8 mouse cellular contexts compared by ENCODE assay signal in the genomic region with DNA sequence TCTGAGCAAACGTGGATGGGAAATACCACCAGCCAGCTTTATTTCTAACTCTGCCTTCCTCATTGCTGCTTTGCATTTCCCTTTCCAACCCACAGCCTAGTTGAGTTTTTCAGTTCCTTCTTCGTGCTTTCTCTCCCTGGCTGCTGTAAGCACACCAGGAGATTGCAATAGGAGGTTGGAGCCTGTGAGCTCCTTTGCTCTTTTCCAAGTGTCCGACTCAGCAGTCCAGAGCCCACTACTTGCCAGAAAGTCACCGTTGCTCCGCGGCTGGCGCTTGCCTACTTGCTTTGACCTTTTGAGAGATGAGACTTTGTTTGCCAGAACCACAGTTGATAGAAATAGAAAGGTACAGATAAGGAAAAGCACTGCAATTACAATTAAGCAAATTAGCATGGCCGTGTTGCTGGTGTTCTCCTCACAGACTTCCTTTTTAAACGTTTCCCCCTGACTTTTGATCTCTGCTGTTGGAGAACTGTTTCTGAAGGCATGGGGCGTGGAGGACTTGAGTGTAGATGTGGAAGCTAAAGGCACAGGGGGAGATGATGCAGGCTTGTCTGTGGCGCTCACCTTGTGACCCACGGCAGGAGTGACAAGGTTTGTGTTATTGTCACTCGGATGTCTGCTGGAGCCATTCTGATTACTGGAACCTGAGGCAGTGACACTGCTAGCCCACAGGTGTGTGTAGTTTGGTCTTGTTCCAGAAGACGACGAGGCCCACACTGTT. TPM values are rescaled to one million over a fixed set of nuclear protein-coding genes. Genes with fewer than 3 reads are reported as not detected.
A peak's percentile ranks its signal among the peaks of the same experiment; 100 is the strongest.
DNase-seq lines count a peak whose midpoint lies in the region; ATAC-seq lines count a peak whose summit lies in the region.

No protein-coding gene starts in this region.

- peaks cover 10% of the 10 kb centered on the region for H3K4me1 ChIP-seq in kidney, embryonic 16.5 days (ENCODE audit: insufficient read depth, low read length)
- peaks cover 10% of the 10 kb centered on the region for H3K4me1 ChIP-seq in heart, embryonic 16.5 days (ENCODE audit: control insufficient read depth, insufficient read depth, low read length)
- no peaks in the 10 kb centered on the region for H3K4me1 ChIP-seq in limb, embryonic 10.5 days

- H3K27me3 ChIP-seq in kidney, embryonic 16.5 days (ENCODE audit: insufficient read depth, low read length) = no peaks in the 10 kb centered on the region
- no peaks in the 10 kb centered on the region for H3K27me3 ChIP-seq in heart, embryonic 16.5 days (ENCODE audit: control insufficient read depth, insufficient read depth, low read length)
- no peaks in the 10 kb centered on the region for H3K27me3 ChIP-seq in limb, embryonic 10.5 days (ENCODE audit: low read depth, poor library complexity, severe bottlenecking)

- DNase-seq in kidney, adult 18-20 months = peak; percentile 19
- DNase-seq in adrenal gland, postnatal 14 days = peak; percentile 48
- DNase-seq in urinary bladder, postnatal 4 days (ENCODE audit: low spot score in 2 of 2) = no peak
- DNase-seq in limb, embryonic 10.5 days (ENCODE audit: low spot score) = no peak
- no peak for DNase-seq in ovary, postnatal 10 days (ENCODE audit: low spot score)

- WGBS in kidney, embryonic 16.5 days = 72% methylated on average over 15 of the region's 15 CpGs
- 53% methylated on average over 15 of the region's 15 CpGs for WGBS in heart, embryonic 16.5 days
- WGBS in macrophage (ENCODE audit: missing documents) = 18% methylated on average over 15 of the region's 15 CpGs
- 82% methylated on average over 15 of the region's 15 CpGs for WGBS in limb, embryonic 10.5 days

- H3K27ac ChIP-seq in kidney, embryonic 16.5 days (ENCODE audit: low read length) = no peak overlapping the region; the same call in 1 of the 2 replicates
- H3K27ac ChIP-seq in heart, embryonic 16.5 days (ENCODE audit: low read length) = peak overlapping the region; percentile 43
- peak overlapping the region; percentile 98 for H3K27ac ChIP-seq in macrophage
- H3K27ac ChIP-seq in limb, embryonic 10.5 days = no peak overlapping the region

- no peak overlapping the region for H3K4me2 ChIP-seq in kidney, embryonic 16.5 days (replicated peaks; ENCODE audit: low read depth, low read length)
- peak overlapping the region; percentile 20 for H3K4me2 ChIP-seq in heart, embryonic 16.5 days (ENCODE audit: low read depth, low read length)

- ATAC-seq in kidney, embryonic 16.5 days (ENCODE audit: low FRiP score, low TSS enrichment) = no peak
- no peak for ATAC-seq in heart, embryonic 16.5 days (replicated peaks; ENCODE audit: extremely low read depth, insufficient read depth, low FRiP score)

- H3K9me3 ChIP-seq in kidney, embryonic 16.5 days (ENCODE audit: low read length) = no peaks in the 10 kb centered on the region
- no peaks in the 10 kb centered on the region for H3K9me3 ChIP-seq in heart, embryonic 16.5 days (replicated peaks; ENCODE audit: control insufficient read depth, low read length)
- no peaks in the 10 kb centered on the region for H3K9me3 ChIP-seq in limb, embryonic 10.5 days (replicated peaks)

- peaks cover 83% of the 10 kb centered on the region for H3K79me2 ChIP-seq in macrophage (ENCODE audit: inconsistent target)

- no peak overlapping the region for H3K9ac ChIP-seq in kidney, embryonic 16.5 days (replicated peaks; ENCODE audit: low read length)
- no peak overlapping the region for H3K9ac ChIP-seq in heart, embryonic 16.5 days (ENCODE audit: low read length)

- H3K36me3 ChIP-seq in kidney, embryonic 16.5 days (ENCODE audit: insufficient read depth, low read length) = no peaks in the 10 kb centered on the region
- no peaks in the 10 kb centered on the region; the same call in 1 of the 2 replicates for H3K36me3 ChIP-seq in heart, embryonic 16.5 days (ENCODE audit: control insufficient read depth, insufficient read depth)
- H3K36me3 ChIP-seq in macrophage (ENCODE audit: inconsistent target) = peaks cover 8% of the 10 kb centered on the region
- H3K36me3 ChIP-seq in limb, embryonic 10.5 days = peaks cover 48% of the 10 kb centered on the region

- no peak overlapping the region for H3K4me3 ChIP-seq in kidney, embryonic 16.5 days (ENCODE audit: low read length)
- H3K4me3 ChIP-seq in heart, embryonic 16.5 days (ENCODE audit: low read length) = no peak overlapping the region
- H3K4me3 ChIP-seq in macrophage (ENCODE audit: inconsistent target) = peak overlapping the region; percentile 3; the same call in 1 of the 2 replicates
- no peak overlapping the region for H3K4me3 ChIP-seq in limb, embryonic 10.5 days

RNA-seq across cellular contexts. Expression of a gene that starts 3.2 kb away (rescaled TPM):
- polyA plus RNA-seq in kidney, embryonic 16.5 days (2015; fragmentation: Nextera tagmentation; extraction: Ambion mirVana) = 0.51 and 0.56 TPM in 2 replicates
- total RNA-seq in adrenal gland, postnatal 14 days (2021) = 0.90 TPM in 1 of 2 replicates, not detected in the other
- 0.45 and 0.83 TPM in 2 replicates for polyA plus RNA-seq in heart, embryonic 16.5 days (2015; fragmentation: Nextera tagmentation; extraction: Ambion mirVana)
- total RNA-seq in macrophage (2018; cell fraction: chromatin; rRNA removed) = 10 to 100 TPM in 21 of 26 experiments, 1 to 10 TPM in 5; 2.7 to 35.0 (median 22.9) TPM
- total RNA-seq in macrophage (2018; cell fraction: cytosol; rRNA removed) = 10 to 100 TPM in 25 of 26 experiments, 1 to 10 TPM in 1; 7.8 to 17.8 (median 14.0) TPM
- total RNA-seq in macrophage (2018; cell fraction: nucleus; rRNA removed) = 10 to 100 TPM in 24 of 26 experiments, 1 to 10 TPM in 2; 5.1 to 44.0 (median 21.8) TPM
- 12.0 to 26.9 TPM (median 22.2 TPM) in 3 replicates for polyA plus RNA-seq in macrophage (2018)
- polyA plus RNA-seq in limb, embryonic 10.5 days (2016; fragmentation: Nextera tagmentation; extraction: Ambion mirVana) = 0.82 and 1.1 TPM in 2 replicates

RNA-seq across cellular contexts. Expression of a gene that starts 3.2 kb away (rescaled TPM):
- polyA plus RNA-seq in kidney, embryonic 16.5 days (2015; fragmentation: Nextera tagmentation; extraction: Ambion mirVana) = 2.3 and 4.0 TPM in 2 replicates
- total RNA-seq in adrenal gland, postnatal 14 days (2021) = 2.1 and 2.5 TPM in 2 replicates
- polyA plus RNA-seq in heart, embryonic 16.5 days (2015; fragmentation: Nextera tagmentation; extraction: Ambion mirVana) = 1.8 and 3.5 TPM in 2 replicates
- 100 to 1,000 TPM in 16 of 26 experiments, 10 to 100 TPM in 10; 15.8 to 244 (median 113) TPM for total RNA-seq in macrophage (2018; cell fraction: chromatin; rRNA removed)
- total RNA-seq in macrophage (2018; cell fraction: cytosol; rRNA removed) = 100 to 1,000 TPM; 334 to 519 (median 442) TPM
- 100 to 1,000 TPM in 25 of 26 experiments, 10 to 100 TPM in 1; 94.6 to 560 (median 329) TPM for total RNA-seq in macrophage (2018; cell fraction: nucleus; rRNA removed)
- polyA plus RNA-seq in macrophage (2018) = 439 to 590 TPM (median 443 TPM) in 3 replicates
- polyA plus RNA-seq in limb, embryonic 10.5 days (2016; fragmentation: Nextera tagmentation; extraction: Ambion mirVana) = 2.0 and 2.2 TPM in 2 replicates

RNA-seq across cellular contexts. Expression of a gene that starts 3.6 kb away (rescaled TPM):
- 0.50 and 0.60 TPM in 2 replicates for polyA plus RNA-seq in kidney, embryonic 16.5 days (2015; fragmentation: Nextera tagmentation; extraction: Ambion mirVana)
- total RNA-seq in adrenal gland, postnatal 14 days (2021) = 1.0 and 5.9 TPM in 2 replicates
- polyA plus RNA-seq in heart, embryonic 16.5 days (2015; fragmentation: Nextera tagmentation; extraction: Ambion mirVana) = 1.2 and 2.0 TPM in 2 replicates
- 100 to 1,000 TPM in 16 of 26 experiments, 10 to 100 TPM in 10; 11.0 to 220 (median 121) TPM for total RNA-seq in macrophage (2018; cell fraction: chromatin; rRNA removed)
- 100 to 1,000 TPM; 109 to 178 (median 145) TPM for total RNA-seq in macrophage (2018; cell fraction: cytosol; rRNA removed)
- total RNA-seq in macrophage (2018; cell fraction: nucleus; rRNA removed) = 100 to 1,000 TPM in 22 of 26 experiments, 10 to 100 TPM in 4; 35.6 to 316 (median 172) TPM
- 141 to 593 TPM (median 289 TPM) in 3 replicates for polyA plus RNA-seq in macrophage (2018)
- polyA plus RNA-seq in limb, embryonic 10.5 days (2016; fragmentation: Nextera tagmentation; extraction: Ambion mirVana) = 0.11 and 0.16 TPM in 2 replicates

RNA-seq across cellular contexts. Expression of a gene that starts 23.3 kb away (rescaled TPM):
- 0.14 and 0.45 TPM in 2 replicates for polyA plus RNA-seq in kidney, embryonic 16.5 days (2015; fragmentation: Nextera tagmentation; extraction: Ambion mirVana)
- total RNA-seq in adrenal gland, postnatal 14 days (2021) = 5.9 and 6.0 TPM in 2 replicates
- 0.06 and 0.08 TPM in 2 replicates for polyA plus RNA-seq in heart, embryonic 16.5 days (2015; fragmentation: Nextera tagmentation; extraction: Ambion mirVana)
- 1 to 10 TPM in 8 of 26 experiments, under 1 TPM in 11, not detected in 7; 0.30 to 2.5 (median 0.92) TPM for total RNA-seq in macrophage (2018; cell fraction: chromatin; rRNA removed)
- under 1 TPM in 14 of 26 experiments, not detected in 12; 0.03 to 0.29 (median 0.07) TPM for total RNA-seq in macrophage (2018; cell fraction: cytosol; rRNA removed)
- total RNA-seq in macrophage (2018; cell fraction: nucleus; rRNA removed) = 1 to 10 TPM in 1 of 26 experiments, under 1 TPM in 18, not detected in 7; 0.21 to 1.2 (median 0.42) TPM
- polyA plus RNA-seq in macrophage (2018) = 0.11 to 0.34 TPM in 2 of 3 replicates, not detected in the other
- polyA plus RNA-seq in limb, embryonic 10.5 days (2016; fragmentation: Nextera tagmentation; extraction: Ambion mirVana) = 0.08 and 0.34 TPM in 2 replicates

Comparison
In these comparisons a context has a peak if more than half of its experiments do, and no peak if none do; other contexts are left out.
1. DNase-seq: peak in kidney, adult 18-20 months (single experiment) and adrenal gland, postnatal 14 days (single experiment); none in urinary bladder, postnatal 4 days (0 of 2), limb, embryonic 10.5 days (single experiment) and ovary, postnatal 10 days (single experiment).
2. H3K27ac ChIP-seq: peak in heart, embryonic 16.5 days (single experiment) and macrophage (single experiment); none in kidney, embryonic 16.5 days (single experiment) and limb, embryonic 10.5 days (single experiment).
3. RNA of a gene that starts 3.2 kb away (polyA plus RNA-seq): 439 to 590 TPM in macrophage; 1.8 to 3.5 TPM in heart, embryonic 16.5 days, 2.3 to 4.0 TPM in kidney, embryonic 16.5 days and 2.0 to 2.2 TPM in limb, embryonic 10.5 days; every median in the first group is over 10 times any median in the second.
4. RNA of a gene that starts 3.6 kb away (polyA plus RNA-seq): 141 to 593 TPM in macrophage; 1.2 to 2.0 TPM in heart, embryonic 16.5 days, 0.50 to 0.60 TPM in kidney, embryonic 16.5 days and 0.11 to 0.16 TPM in limb, embryonic 10.5 days; every median in the first group is over 10 times any median in the second.